Mouse (Mus musculus): ENCODE data around the gene Lingo3. TPM values are rescaled to one million over a fixed set of nuclear protein-coding genes. Genes with fewer than 3 reads are reported as not detected.

Gene Lingo3
- polyA plus RNA-seq, 1 experiment from 2014 or later: 0.10 TPM

- TF ChIP-seq CTCF (IDR thresholded peaks at IDR 0.05): no peak
- ChIA-PET POLR2A (interaction anchor here (1.1 kb wide), 2 partner anchors 10 to 12 kb away, joined by 4 read pairs; no protein-coding TSS in a partner anchor), CTCF (interaction anchor here (1.9 kb wide), 1 partner anchor 12 kb away, joined by 5 read pairs; no protein-coding TSS in a partner anchor)
- in situ Hi-C loops (cut with MboI; ENCODE audit: low pct_unique_long_range_greater_than_20kb): no loop called here
- H3K27me3 ChIP-seq: peaks cover 27% of the 10 kb centered on the region
- no peak for ATAC-seq
- no peak for DNase-seq (ENCODE audit: low read depth, low spot score)
These were observed 1.9 kb upstream of the Lingo3 start for GRCm38 (mm10) chr10:80845732-80846131.

- in situ Hi-C loops (cut with MboI; ENCODE audit: low pct_unique_long_range_greater_than_20kb): no loop called here
- peaks cover 27% of the 10 kb centered on the region for H3K27me3 ChIP-seq
- ATAC-seq (no peak), DNase-seq (ENCODE audit: low read depth, low spot score) (no peak)
- CTCF ChIA-PET: interaction anchor here (1.9 kb wide), 1 partner anchor 13 kb away, joined by 5 read pairs; no protein-coding TSS in a partner anchor
- POLR2A ChIA-PET: interaction anchor here (1.1 kb wide), 2 partner anchors 10 to 13 kb away, joined by 4 read pairs; no protein-coding TSS in a partner anchor
- no peak for TF ChIP-seq CTCF (IDR thresholded peaks at IDR 0.05)
These were observed 1.3 kb upstream of the Lingo3 start for GRCm38 (mm10) chr10:80845055-80845693.

GRCm38 (mm10) chr10:80843087-80843930, 530 bp downstream of the Lingo3 start:
- peaks cover 27% of the 10 kb centered on the region for H3K27me3 ChIP-seq
- DNase-seq (ENCODE audit: low read depth, low spot score) (no peak), ATAC-seq (peak; percentile 6)
- CTCF ChIA-PET: interaction anchor here (1.4 kb wide), 1 partner anchor 15 kb away, joined by 4 read pairs; no protein-coding TSS in a partner anchor
- POLR2A ChIA-PET: interaction anchor here (0.6 kb wide), 1 partner anchor 16 kb away, joined by 3 read pairs; no protein-coding TSS in a partner anchor
- TF ChIP-seq CTCF (IDR thresholded peaks at IDR 0.05): no peak
- in situ Hi-C loops (cut with MboI; ENCODE audit: low pct_unique_long_range_greater_than_20kb): no loop called here

GRCm38 (mm10) chr10:80842334-80842733, 1.5 kb downstream of the Lingo3 start:
- no peak for DNase-seq (ENCODE audit: low read depth, low spot score)
- in situ Hi-C loops (cut with MboI; ENCODE audit: low pct_unique_long_range_greater_than_20kb): no loop called here
- no peak for TF ChIP-seq CTCF (IDR thresholded peaks at IDR 0.05)
- POLR2A ChIA-PET: interaction anchor here (0.6 kb wide), 1 partner anchor 15 kb away, joined by 3 read pairs; no protein-coding TSS in a partner anchor
- CTCF ChIA-PET: interaction anchor here (1.4 kb wide), 1 partner anchor 14 kb away, joined by 4 read pairs; no protein-coding TSS in a partner anchor
- peaks cover 27% of the 10 kb centered on the region for H3K27me3 ChIP-seq
- ATAC-seq: no peak

- ChIA-PET POLR2A (no interaction called here), CTCF (interaction anchor here (1.4 kb wide), 1 partner anchor 14 kb away, joined by 4 read pairs; no protein-coding TSS in a partner anchor)
- DNase-seq (ENCODE audit: low read depth, low spot score) (no peak), ATAC-seq (no peak)
- no peak for TF ChIP-seq CTCF (IDR thresholded peaks at IDR 0.05)
- in situ Hi-C loops (cut with MboI; ENCODE audit: low pct_unique_long_range_greater_than_20kb): no loop called here
- peaks cover 27% of the 10 kb centered on the region for H3K27me3 ChIP-seq
These were observed 2.2 kb downstream of the Lingo3 start for GRCm38 (mm10) chr10:80841685-80842084.

GRCm38 (mm10) chr10:80839848-80840247, 4.0 kb downstream of the Lingo3 start:
- CTCF ChIA-PET: no interaction called here
- no peak for TF ChIP-seq CTCF (IDR thresholded peaks at IDR 0.05)
- peaks cover 25% of the 10 kb centered on the region for H3K27me3 ChIP-seq
- ATAC-seq (no peak), DNase-seq (ENCODE audit: low read depth, low spot score) (no peak)
- POLR2A ChIA-PET: no interaction called here
- in situ Hi-C loops (cut with MboI; ENCODE audit: low pct_unique_long_range_greater_than_20kb): no loop called here

GRCm38 (mm10) chr10:80838346-80838912, 5.4 kb downstream of the Lingo3 start:
- in situ Hi-C loops (cut with MboI; ENCODE audit: low pct_unique_long_range_greater_than_20kb): no loop called here
- no peak for TF ChIP-seq CTCF (IDR thresholded peaks at IDR 0.05)
- POLR2A ChIA-PET: no interaction called here
- peaks cover 13% of the 10 kb centered on the region for H3K27me3 ChIP-seq
- CTCF ChIA-PET: no interaction called here
- DNase-seq (ENCODE audit: low read depth, low spot score): no peak
- ATAC-seq: no peak

GRCm38 (mm10) chr10:80837827-80838226, 6.0 kb downstream of the Lingo3 start:
- in situ Hi-C loops (cut with MboI; ENCODE audit: low pct_unique_long_range_greater_than_20kb): no loop called here
- ChIA-PET POLR2A (no interaction called here), CTCF (no interaction called here)
- peaks cover 7% of the 10 kb centered on the region for H3K27me3 ChIP-seq
- no peak for DNase-seq (ENCODE audit: low read depth, low spot score)
- ATAC-seq: no peak
- TF ChIP-seq CTCF (IDR thresholded peaks at IDR 0.05): no peak

GRCm38 (mm10) chr10:80836949-80837379, 6.9 kb downstream of the Lingo3 start:
- ChIA-PET POLR2A (interaction anchor here (0.6 to 1.3 kb wide), 2 partner anchors 10 to 23 kb away, joined by 3 read pairs; no protein-coding TSS in a partner anchor), CTCF (no interaction called here)
- in situ Hi-C loops (cut with MboI; ENCODE audit: low pct_unique_long_range_greater_than_20kb): no loop called here
- no peak for TF ChIP-seq CTCF (IDR thresholded peaks at IDR 0.05)
- H3K27me3 ChIP-seq: peaks cover 3% of the 10 kb centered on the region
- DNase-seq (ENCODE audit: low read depth, low spot score) (no peak), ATAC-seq (no peak)

GRCm38 (mm10) chr10:80835617-80836016, 8.2 kb downstream of the Lingo3 start:
- DNase-seq (ENCODE audit: low read depth, low spot score): no peak
- ChIA-PET POLR2A (interaction anchor here (0.9 to 1.3 kb wide), 2 partner anchors 9 to 10 kb away, joined by 3 to 4 read pairs; no protein-coding TSS in a partner anchor), CTCF (interaction anchor here (1.4 kb wide), 1 partner anchor 46 kb away, joined by 4 read pairs; no protein-coding TSS in a partner anchor)
- H3K27me3 ChIP-seq: no peaks in the 10 kb centered on the region
- no peak for ATAC-seq
- no peak for TF ChIP-seq CTCF (IDR thresholded peaks at IDR 0.05)
- in situ Hi-C loops (cut with MboI; ENCODE audit: low pct_unique_long_range_greater_than_20kb): no loop called here
